Mouse (Mus musculus): ENCODE data around the gene Hist2h2ab.

DNA sequence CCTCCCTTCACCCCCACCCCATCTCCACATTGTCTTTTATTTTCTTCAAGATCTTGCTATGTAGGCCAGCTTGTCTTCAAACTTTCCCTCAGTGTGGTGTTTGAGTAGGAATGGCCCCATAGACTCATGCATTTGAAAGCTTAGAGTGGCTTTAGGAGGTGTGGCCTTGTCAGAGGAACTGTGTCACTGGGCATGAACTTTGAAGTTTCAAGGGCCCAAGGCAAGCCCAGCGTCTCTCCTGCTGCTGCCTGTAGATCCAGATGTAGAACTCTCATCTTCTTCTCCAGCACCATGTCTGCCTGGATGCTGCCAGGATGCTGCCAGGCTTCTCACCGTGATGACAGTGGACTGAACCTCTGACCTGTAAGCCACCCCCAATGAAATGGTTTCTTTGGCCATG, 9.2 kb downstream of the Hist2h2ab start:
- TF ChIP-seq TCF12 (IDR thresholded peaks at IDR 0.05; ENCODE audit: low read depth, low read length) (no peak), RAD21 (IDR thresholded peaks at IDR 0.05; ENCODE audit: low read depth, low read length) (no peak), USF2 (IDR thresholded peaks at IDR 0.05; ENCODE audit: borderline replicate concordance in 1 of 2, insufficient read depth in 1 of 2, low read depth in 1 of 2, low read length in 2 of 2) (no peak), MAZ (IDR thresholded peaks at IDR 0.05; ENCODE audit: low read depth, low read length) (no peak), NRF1 (IDR thresholded peaks at IDR 0.05; ENCODE audit: insufficient read depth, low read depth, low read length, poor library complexity, severe bottlenecking) (no peak), POLR2AphosphoS5 (IDR thresholded peaks at IDR 0.05; ENCODE audit: borderline replicate concordance, low read depth, low read length) (no peak), MAFK (IDR thresholded peaks at IDR 0.05; ENCODE audit: borderline replicate concordance, low read depth, low read length) (no peak), POLR2A (IDR thresholded peaks at IDR 0.05; ENCODE audit: control insufficient read depth in 1 of 2, insufficient read depth in 1 of 2, low read depth in 1 of 2, low read length in 2 of 2, poor library complexity in 1 of 2) (no peak), GATA1 (IDR thresholded peaks at IDR 0.05; ENCODE audit: low read depth, low read length) (no peak)

Data from MEL (cell line).